Mouse (Mus musculus) thymus, postnatal 36 days (tissue): ENCODE data around the gene Bcas2.
A peak's percentile ranks its signal among the peaks of the same experiment; 100 is the strongest.
"Not testable (repeated sequence)": the region's sequence is repeated elsewhere in the genome, so short reads cannot be mapped to it uniquely, and the experiment has no call there.

Source experiments
- DNase-seq, 2 experiments: peaks; one replicate each; pipeline ENCODE4 v3.0.0; 2022; ENCODE audit warnings: mixed read lengths in 2 of 2

Gene Bcas2

GRCm38 (mm10) chr3:103169771-103170170 is 1.7 kb upstream of the Bcas2 start:
- peak; percentile 78 to 79 for DNase-seq

GRCm38 (mm10) chr3:103172615-103173014 is 1.2 kb downstream of the Bcas2 start:
- no peak for DNase-seq

DNA sequence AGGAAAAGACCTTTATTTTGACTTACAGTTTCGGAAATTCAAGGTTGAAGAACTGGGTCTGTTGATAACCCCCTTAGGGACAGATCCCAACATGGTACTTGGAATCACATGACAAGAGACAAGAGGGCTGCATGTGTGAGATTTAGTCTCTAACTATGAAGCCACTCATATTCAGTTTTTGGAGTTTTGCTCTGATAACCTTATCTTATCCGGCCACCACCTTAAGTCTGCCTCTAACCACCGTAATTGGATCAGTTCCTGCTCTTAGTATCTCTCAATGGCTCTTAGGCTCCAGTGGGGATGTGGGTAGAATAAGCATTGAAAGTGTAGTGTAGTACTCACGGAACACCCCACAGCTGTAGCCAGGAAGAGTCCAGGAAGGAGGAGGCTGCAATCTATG is 5.3 kb downstream of the Bcas2 start:
- DNase-seq: no peak

DNA sequence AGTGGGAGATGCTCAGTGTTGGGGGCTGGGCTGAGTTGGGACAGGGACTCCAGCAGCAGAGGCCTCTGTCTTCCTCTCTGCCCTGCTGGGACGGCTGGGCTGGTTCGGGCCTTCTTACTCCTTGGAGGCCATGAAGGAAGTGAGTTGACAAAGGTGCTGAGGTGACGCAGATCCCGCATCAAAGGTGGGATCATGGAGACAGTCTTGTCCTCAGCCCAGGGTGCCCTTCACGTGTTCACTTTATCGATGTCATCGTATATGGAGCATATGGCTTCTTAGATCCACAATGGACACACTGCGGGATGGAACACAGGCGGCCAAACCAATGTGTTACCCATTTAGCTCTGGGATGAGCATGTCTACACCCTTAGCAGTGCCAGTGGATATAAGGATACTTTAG is 8.1 kb downstream of the Bcas2 start:
- DNase-seq: no peak

DNA sequence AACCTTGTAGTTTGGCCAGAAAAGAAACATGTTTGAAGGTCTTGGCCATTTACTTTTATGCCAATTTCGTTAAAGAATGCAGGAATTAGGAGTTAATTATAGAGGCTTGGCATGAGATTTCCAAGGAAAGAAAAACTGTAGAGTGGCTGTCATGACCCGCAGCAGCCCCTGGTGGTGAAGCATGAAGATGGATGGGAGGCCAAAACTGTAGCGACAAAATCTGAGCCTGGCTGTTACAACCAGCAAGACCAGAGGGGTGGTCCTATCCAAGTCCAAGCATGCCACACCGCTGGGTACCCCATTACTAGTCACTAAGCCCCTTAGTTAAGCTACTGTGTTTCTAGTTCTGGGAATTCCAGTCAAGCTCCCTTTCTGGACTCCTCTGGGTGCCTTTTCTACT is 9.7 kb downstream of the Bcas2 start:
- no peak for DNase-seq

DNA sequence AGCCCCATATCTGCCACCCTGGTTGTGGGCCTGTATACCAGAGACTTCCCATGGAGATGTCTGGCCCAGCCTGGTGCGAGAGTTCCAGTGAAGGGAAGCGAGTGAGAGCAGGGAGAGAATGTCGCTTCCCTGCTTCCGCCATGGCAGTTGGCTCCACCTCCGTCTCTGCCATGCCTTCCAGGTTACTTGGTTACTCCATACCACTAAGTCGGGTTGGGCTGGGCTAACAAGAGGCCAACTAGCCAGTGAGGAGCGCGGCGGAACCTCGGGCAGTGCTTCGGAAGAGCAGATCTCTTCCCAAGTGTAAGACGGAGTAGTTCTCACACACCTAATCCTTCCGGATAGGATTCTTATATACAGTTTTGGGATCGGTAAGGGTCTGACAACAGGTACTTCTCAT is 11.4 kb downstream of the Bcas2 start:
- DNase-seq: no peak

- not testable (repeated sequence) for DNase-seq
These were observed 13.0 kb downstream of the Bcas2 start for GRCm38 (mm10) chr3:103184467-103184866.

DNA sequence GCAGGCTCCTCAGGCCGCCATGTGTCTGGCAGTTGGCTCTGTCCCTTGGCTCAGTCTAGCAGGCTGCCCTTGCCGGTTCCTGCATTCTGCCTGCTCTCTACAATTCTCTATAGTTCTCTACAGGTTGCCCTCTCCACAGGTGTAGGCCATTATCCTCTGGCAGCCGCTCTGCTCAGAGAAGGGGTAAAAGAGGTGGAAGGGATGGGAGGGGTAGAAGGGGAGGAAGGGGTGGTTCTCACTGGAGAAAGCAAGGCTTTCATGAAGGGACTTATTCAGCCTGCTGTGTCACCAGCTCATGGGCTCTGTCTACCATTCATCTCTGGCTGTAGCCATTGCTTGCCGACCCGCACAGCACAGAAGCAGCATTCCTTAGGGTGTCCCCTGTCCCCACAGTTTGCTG is 17.0 kb downstream of the Bcas2 start:
- no peak for DNase-seq

DNA sequence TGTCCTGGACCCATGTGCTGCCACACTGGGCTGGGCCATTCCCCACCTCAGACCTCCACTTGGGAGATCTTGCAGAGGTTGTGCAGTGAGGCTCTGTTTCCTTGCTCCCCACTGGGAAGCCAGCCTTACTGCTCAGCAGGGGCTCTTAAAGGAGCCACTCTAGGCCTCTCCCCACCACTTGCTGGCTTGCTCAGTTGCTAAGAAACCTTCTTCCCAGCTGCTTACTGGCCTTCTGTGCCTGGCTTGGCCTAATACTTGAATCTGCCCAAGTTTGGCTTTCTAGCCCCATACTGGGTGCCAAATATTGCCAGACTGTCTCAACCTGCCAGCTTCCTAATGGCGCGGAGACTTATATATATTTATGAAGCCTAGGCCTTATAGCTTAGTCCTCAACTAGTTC is 17.4 kb downstream of the Bcas2 start:
- DNase-seq: no peak

- no peak for DNase-seq
These were observed 20.7 kb downstream of the Bcas2 start for GRCm38 (mm10) chr3:103192161-103192560.

DNA sequence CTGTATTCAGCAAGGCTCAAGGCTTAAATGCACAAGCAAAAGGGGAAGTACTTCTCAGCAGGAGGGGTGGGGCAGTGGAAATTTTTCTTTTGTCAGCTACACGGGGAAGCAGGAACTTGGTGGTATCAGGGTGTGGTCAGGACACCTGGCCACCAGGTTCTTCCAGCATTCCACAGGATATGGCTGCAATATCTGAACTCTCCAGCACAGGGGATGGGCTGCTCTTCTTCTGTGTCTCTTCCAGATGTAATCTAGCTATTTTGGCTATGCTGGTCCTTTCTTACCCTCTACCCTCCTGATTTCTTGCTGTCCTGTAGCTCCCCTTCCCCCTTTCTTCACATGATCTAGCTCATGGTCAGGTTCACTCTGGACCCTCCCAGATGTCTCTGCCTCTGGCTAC is 21.7 kb downstream of the Bcas2 start:
- no peak for DNase-seq

DNA sequence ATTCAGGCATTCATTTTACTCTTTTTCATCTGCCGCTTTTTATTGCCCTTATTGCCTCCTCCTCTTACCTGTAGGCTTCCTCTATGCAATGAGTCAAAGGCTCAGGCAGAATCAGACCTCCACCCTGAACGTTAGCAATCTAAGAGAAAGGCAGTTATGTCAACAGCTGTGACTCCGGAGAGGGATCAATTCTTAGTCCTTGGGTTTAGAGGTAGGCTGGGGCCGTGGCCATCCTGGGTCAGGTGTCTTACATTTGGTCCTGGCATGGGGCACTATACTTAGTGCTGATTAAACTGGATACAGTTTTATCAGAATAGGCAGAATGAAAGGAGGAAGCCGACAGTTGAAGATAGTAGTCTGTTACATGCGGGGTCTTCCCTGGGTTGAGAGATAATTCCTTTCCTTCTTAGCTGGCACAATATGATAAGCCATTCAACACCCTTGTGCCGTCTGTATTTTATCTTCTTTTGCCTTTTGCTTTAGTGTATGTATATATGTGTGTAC is 24.9 kb downstream of the Bcas2 start:
- no peak for DNase-seq

GRCm38 (mm10) chr3:103199386-103199785 is 27.9 kb downstream of the Bcas2 start:
- DNase-seq: no peak

DNA sequence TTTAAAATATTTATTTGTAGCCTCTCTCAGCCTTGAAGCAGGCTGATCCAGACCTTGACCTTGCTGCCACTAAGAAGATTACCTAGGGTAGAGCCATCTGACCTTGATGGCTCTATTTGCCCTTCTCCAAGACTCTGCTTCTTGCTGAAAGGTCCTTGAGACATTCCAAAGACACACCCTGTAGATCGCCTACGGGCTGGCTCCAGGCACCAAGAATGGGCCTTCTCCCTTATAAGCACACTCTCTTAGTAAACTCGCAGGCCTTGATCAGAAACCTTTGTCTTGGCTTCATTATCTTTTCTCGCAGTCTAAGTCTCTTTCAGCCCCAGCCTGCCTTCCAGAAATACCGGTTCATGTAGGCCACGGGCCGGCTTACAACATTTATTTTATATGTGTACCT is 29.6 kb downstream of the Bcas2 start:
- DNase-seq: not testable (repeated sequence)

- no peak for DNase-seq
These were observed 32.1 kb downstream of the Bcas2 start for GRCm38 (mm10) chr3:103203554-103203953.

- DNase-seq: no peak
These were observed 33.0 kb downstream of the Bcas2 start for GRCm38 (mm10) chr3:103204445-103204844.

- no peak for DNase-seq
These were observed 34.9 kb downstream of the Bcas2 start for GRCm38 (mm10) chr3:103206393-103206792.

DNA sequence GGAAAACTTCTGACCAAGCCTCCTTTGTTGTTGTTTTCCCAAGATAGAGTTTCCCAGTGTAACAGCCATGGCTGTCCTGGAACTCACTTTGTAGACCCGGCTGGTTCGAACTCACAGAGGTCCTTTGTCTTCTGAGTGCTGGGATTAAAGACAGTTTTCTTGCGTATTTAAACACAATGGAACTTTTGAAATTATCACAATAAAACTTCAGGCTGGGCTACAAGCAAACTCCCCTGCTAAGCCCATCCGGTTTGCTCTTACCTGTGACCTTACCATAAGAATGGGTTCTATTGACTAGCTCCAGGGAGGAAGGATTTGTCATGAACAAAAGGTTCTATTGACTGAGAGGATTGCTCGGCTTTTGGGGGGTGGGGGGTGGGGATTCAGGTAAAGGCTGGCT is 36.3 kb downstream of the Bcas2 start:
- DNase-seq: no peak

DNA sequence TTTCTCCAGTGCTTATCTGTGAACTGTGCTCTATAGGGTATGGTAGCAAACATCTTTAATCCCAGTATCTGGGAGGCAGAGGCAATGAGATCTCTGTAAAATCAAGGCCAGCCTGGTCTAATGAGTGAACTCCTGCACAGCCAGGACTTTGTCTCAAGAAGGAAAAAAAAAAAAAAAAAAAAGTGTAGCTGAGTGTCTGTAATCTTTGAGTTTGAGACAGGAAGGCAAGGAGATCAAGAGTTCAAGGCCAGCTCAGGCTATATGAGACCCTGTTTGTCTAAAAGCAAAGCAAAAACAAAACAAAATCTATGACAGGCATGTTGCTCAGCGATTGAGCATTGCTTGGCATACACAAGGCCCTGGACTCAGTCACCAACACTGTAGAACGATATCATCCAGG is 36.8 kb downstream of the Bcas2 start:
- no peak for DNase-seq

GRCm38 (mm10) chr3:103211101-103211500 is 39.6 kb downstream of the Bcas2 start:
- DNase-seq: no peak

- DNase-seq: no peak
These were observed 40.7 kb downstream of the Bcas2 start for GRCm38 (mm10) chr3:103212142-103212541.

DNA sequence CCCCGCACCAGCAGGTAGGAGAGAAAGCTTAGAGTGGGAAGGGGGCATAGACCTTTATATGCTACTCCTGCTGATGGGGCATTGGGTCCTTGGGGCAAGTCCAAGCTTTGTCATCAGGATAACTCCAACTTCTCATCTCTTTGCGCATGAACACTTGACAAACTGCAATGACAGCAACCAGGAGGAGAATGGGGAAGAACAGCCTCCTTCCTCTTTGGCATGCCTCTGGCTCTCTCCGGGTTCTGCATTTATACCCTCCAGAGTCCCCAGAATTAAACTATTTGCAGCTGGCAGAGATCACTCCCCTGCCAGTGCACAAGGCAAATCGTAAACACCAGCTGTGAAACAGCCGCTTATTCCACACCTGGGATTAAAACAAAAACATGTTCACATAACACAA is 42.1 kb downstream of the Bcas2 start:
- DNase-seq: no peak

DNA sequence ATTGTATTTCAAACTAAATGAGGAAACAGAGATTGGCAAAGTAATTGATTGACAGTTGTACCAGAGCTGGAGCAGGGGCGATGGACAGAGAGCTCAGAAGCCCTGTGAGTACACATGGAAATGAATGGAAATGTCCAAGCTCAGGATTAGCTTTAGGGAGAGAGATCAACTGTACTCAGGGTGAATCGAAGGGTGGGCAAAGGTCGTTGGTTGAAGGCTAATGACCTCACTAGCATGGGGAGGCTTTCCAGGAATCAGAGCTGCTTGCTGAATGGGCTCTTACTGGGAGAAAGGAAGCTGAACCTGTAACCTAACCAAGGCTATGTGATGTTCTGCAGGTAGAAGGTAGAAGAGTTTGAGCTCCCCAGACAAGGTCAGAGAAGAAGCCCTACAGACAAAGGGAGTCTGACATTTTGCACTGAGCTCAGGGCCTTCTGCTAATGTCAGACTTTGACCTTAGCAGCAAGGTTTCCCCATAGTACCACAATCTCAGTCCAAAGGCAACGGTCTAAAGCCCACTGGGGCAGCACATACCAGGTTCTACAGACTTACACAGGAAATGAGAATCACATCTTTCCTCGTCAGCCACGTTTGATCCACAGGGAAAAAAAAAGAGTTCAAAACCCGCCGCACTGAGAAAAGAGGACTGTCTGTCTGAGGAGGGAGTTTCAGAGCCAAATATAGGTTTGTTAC is 43.3 kb downstream of the Bcas2 start:
- no peak for DNase-seq

DNA sequence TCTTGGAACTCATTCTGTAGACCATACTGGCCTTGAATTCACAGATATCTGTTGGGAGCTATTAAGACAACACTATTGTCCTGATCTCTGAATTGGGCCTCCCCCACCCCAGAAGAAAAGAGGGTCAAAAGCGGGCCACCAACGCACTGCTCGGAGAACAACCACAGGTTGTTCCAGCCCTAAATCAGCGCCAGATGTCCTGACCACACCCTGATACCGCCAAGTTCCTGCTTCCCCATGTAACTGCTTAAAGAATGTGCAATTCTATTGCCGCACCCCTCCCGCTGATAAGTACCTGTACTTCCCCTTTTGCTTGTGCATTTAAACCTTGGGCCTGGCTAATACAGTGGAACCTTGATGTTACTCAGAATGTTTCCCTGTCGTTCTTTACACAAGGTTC is 43.9 kb downstream of the Bcas2 start:
- DNase-seq: not testable (repeated sequence)

DNA sequence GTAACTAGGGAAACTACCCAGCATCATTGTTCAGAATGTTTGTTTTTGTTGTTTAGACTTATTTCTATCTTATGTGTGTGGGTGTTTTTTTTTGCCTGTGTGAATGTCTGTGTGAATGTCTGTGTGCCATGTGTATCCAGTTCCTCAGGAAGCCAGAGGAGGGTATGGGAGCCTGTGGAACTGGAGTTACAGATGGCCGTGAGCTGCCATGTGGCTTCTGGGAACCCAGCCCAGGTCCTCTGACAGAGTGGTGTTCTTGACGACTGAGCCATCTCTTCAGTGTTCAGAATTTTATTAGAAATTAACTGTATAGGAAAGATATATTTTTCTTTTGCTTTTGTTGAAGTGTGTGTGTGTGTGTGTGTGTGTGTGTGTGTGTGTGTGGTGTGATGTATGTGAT is 50.0 kb downstream of the Bcas2 start:
- DNase-seq: no peak
